22 mouse cellular contexts compared by ENCODE assay signal in genomic region chr11:106481651-106482050, GRCm38 (mm10). TPM values are rescaled to one million over a fixed set of nuclear protein-coding genes. Genes with fewer than 3 reads are reported as not detected.
DNase-seq lines count a peak whose midpoint lies in the region; ATAC-seq lines count a peak whose summit lies in the region.
"Had no signal": no experiment of that assay in that cellular context is flagged by ENCODE, and none has a peak within 500 bp of the region (broad histone marks: within the 10 kb centered on the region; RNA-seq: fewer than 3 reads in every experiment).

No protein-coding gene starts in this region.

- peak; percentile 21 for DNase-seq in embryo, embryonic 10 days (ENCODE audit: low spot score)
- no peak for DNase-seq in embryo, embryonic 9.5 days (ENCODE audit: extremely low spot score)
- peak; percentile 70 for DNase-seq in A20 (ENCODE audit: low read depth, low spot score)
- DNase-seq in T-cell, adult 2 months (ENCODE audit: low spot score): peak; percentile 26
- no peak for DNase-seq in cerebellum, postnatal 10 days
- DNase-seq in adrenal gland, postnatal 10 days: no peak
- DNase-seq: adrenal gland, adult 2 months; cerebellum, adult 18-20 months; cerebellum, postnatal 25 days; gastrocnemius, postnatal 36 days; heart, postnatal 36 days; kidney, adult 18-20 months; kidney, postnatal 10 days; left cerebral cortex, postnatal 4 days; lung, postnatal 4 days; right cerebral cortex, postnatal 14 days; spleen, adult 18-20 months; thymus, postnatal 14 days had no signal

- peak; percentile 70 for ATAC-seq in megakaryocyte-erythroid progenitor cell, adult 5-6 weeks (replicated peaks; ENCODE audit: low FRiP score, low TSS enrichment, poor library complexity, severe bottlenecking)
- no peak for ATAC-seq in erythroblast, adult 5-6 weeks (replicated peaks; ENCODE audit: low FRiP score, poor library complexity, severe bottlenecking)
- ATAC-seq: inflammation-experienced regulatory T-cells, adult 6 months; Patski had no signal

RNA-seq across cellular contexts. Expression of gene Ern1, which starts 6.0 kb away (rescaled TPM):
- total RNA-seq in megakaryocyte-erythroid progenitor cell, adult 5-6 weeks (2014; fragmentation: Nextera tagmentation): 13.7 and 14.2 TPM in 2 replicates
- 7.0 and 9.8 TPM in 2 replicates for total RNA-seq in megakaryocyte-erythroid progenitor cell, adult 5-6 weeks (2017)
- 7.9 and 11.1 TPM in 2 replicates for total RNA-seq in erythroblast, adult 5-6 weeks (2015; ENCODE audit: low replicate concordance)
- 23.8 and 25.6 TPM in 2 replicates for total RNA-seq in erythroblast, adult 5-6 weeks (2017; ENCODE audit: low replicate concordance)
- 10 to 100 TPM; 54.8 to 63.0 TPM for total RNA-seq in adrenal gland, postnatal 10 days (2021)

Comparison
In these comparisons a context has a peak if more than half of its experiments do, and no peak if none do; other contexts are left out.
1. DNase-seq: peak in embryo, embryonic 10 days (single experiment), A20 (single experiment) and T-cell, adult 2 months (single experiment); none in embryo, embryonic 9.5 days (single experiment), cerebellum, postnatal 10 days (0 of 2) and adrenal gland, postnatal 10 days (single experiment).